19 mouse cellular contexts compared by ENCODE assay signal in genomic region chr16:43474941-43475728, GRCm38 (mm10).
DNase-seq lines count a peak whose midpoint lies in the region; ATAC-seq and TF ChIP-seq lines count a peak whose summit lies in the region.
"Had no signal": no experiment of that assay in that cellular context is flagged by ENCODE, and none has a peak within 500 bp of the region (broad histone marks: within the 10 kb centered on the region; RNA-seq: fewer than 3 reads in every experiment).

No protein-coding gene starts in this region.

- ATAC-seq in megakaryocyte progenitor cell, adult 5-6 weeks (replicated peaks; ENCODE audit: poor library complexity): no peak
- ATAC-seq: forebrain, embryonic 13.5 days; intestine, embryonic 16.5 days had no signal

- H3K4me1 ChIP-seq in lung, adult 2 months (ENCODE audit: control insufficient read depth, insufficient read depth, low read length): peaks cover 8% of the 10 kb centered on the region; the same call in 1 of the 2 replicates
- no peaks in the 10 kb centered on the region; the same call in 1 of the 2 replicates for H3K4me1 ChIP-seq in cortical plate, adult 2 months (ENCODE audit: control insufficient read depth, insufficient read depth, low read length)
- H3K4me1 ChIP-seq: forebrain, embryonic 13.5 days; hindbrain, embryonic 15.5 days; kidney, embryonic 15.5 days; midbrain, embryonic 12.5 days; neural tube, embryonic 15.5 days had no signal

- no peak for TF ChIP-seq POLR2A in lung, adult 2 months (IDR thresholded peaks at IDR 0.05; ENCODE audit: borderline replicate concordance, extremely low read depth, low read depth, low read length)
- no peak for TF ChIP-seq POLR2A in cortical plate, adult 2 months (IDR thresholded peaks at IDR 0.05; ENCODE audit: extremely low read depth, insufficient read depth, low read length)

- 63% methylated on average over 11 of the region's 11 CpGs for WGBS in lung, adult 2 months

- peak overlapping the region; percentile 6; the same call in 1 of the 2 replicates for H3K27ac ChIP-seq in cortical plate, adult 2 months (ENCODE audit: insufficient read depth, low read length)
- H3K27ac ChIP-seq: forebrain, embryonic 13.5 days; hindbrain, embryonic 15.5 days; kidney, embryonic 15.5 days; macrophage; midbrain, embryonic 12.5 days; neural tube, embryonic 15.5 days had no signal

- no peak for TF ChIP-seq CTCF in lung, adult 2 months (IDR thresholded peaks at IDR 0.05; ENCODE audit: insufficient read depth, low read length)
- TF ChIP-seq CTCF in cortical plate, adult 2 months (IDR thresholded peaks at IDR 0.05; ENCODE audit: extremely low read depth, insufficient read depth, low read length): no peak

- H3K4me3 ChIP-seq in lung, adult 2 months (replicated peaks; ENCODE audit: extremely low read depth, low read depth, low read length): peak overlapping the region; percentile 25
- no peak overlapping the region for H3K4me3 ChIP-seq in cortical plate, adult 2 months (ENCODE audit: insufficient read depth, low read length)
- H3K4me3 ChIP-seq: forebrain, embryonic 13.5 days; hindbrain, embryonic 15.5 days; kidney, embryonic 15.5 days; midbrain, embryonic 12.5 days; myocyte; neural tube, embryonic 15.5 days had no signal

- peak; percentile 44 for DNase-seq in heart, adult 8-10 months (ENCODE audit: low spot score)
- DNase-seq in heart, postnatal 36 days: no peak
- DNase-seq in lung, adult 2 months: no peak
- DNase-seq in lung, postnatal 4 days: no peak
- no peak for DNase-seq in left cerebral cortex, adult 18-20 months (ENCODE audit: low spot score in 2 of 2)
- DNase-seq: cerebellum, adult 11 months; cerebellum, postnatal 14 days; layer of hippocampus, postnatal 36 days; thymus, adult 18-20 months had no signal

- intact Hi-C loops in heart, postnatal 36 days (cut with DNase I): no loop called here
